Mouse (Mus musculus) stomach, postnatal 0 days (tissue): ENCODE measurements around the gene Itga10.

Experiments used
- CTCF ChIP-seq: IDR thresholded peaks from 2 replicates; pipeline ENCODE4 v1.5.1; 2016; ENCODE audit warnings: antibody characterized with exemption, low read depth, mild to moderate bottlenecking, moderate library complexity
- EP300 ChIP-seq: optimal IDR thresholded peaks from 2 replicates; pipeline ENCODE3; 2016; ENCODE audit warnings: antibody characterized with exemption

GRCm38 (mm10) chr3:96647365-96647764 lies 2.0 kb downstream of the Itga10 start:
- TF ChIP-seq CTCF = no peak
- no peak for TF ChIP-seq EP300
